Mouse (Mus musculus) ovary, adult 10 weeks (tissue): ENCODE data around the gene Gm20831. TPM values are rescaled to one million over a fixed set of nuclear protein-coding genes. Genes with fewer than 3 reads are reported as not detected.

Experiments used
- polyA plus RNA-seq: library from polyadenylated mRNA; stranded (reverse); fragments of 350-450 nt; fragmentation: Illumina TruSeq; extraction: RNeasy Lipid Tissue Mini Kit (QIAGEN cat#74804); gene quantifications from one replicate; pipeline ENCODE4 v1.2.3, GENCODE M21; 2014

Gm20831 gene
- polyA plus RNA-seq: not detected

GRCm38 (mm10) chrY:17874441-17874840, at the start of gene Gm20831, which contains the start of gene Gm20772:
Gm20831 (plus strand) TSS chrY:17874741.
Gm20772 (plus strand) TSS chrY:17874741.

GRCm38 (mm10) chrY:17846166-17846565, 28.4 kb upstream of the Gm20831 start, which contains the start of gene Gm21904:
Gm21904 (minus strand) TSS chrY:17846266.

GRCm38 (mm10) chrY:17937230-17937629, 62.7 kb downstream of the Gm20831 start, which contains the start of gene Srsy:
Srsy (minus strand) TSS chrY:17937330.

Other genes with a start within 250 kb of the Gm20831 start
- gene Gm21904, start 28.5 kb upstream of the Gm20831 start, polyA plus RNA-seq: not detected
- gene Gm20772, start within 50 bp of the Gm20831 start, polyA plus RNA-seq: not detected
- gene Srsy, start 62.6 kb downstream of the Gm20831 start, polyA plus RNA-seq: not detected
- not detected for gene Gm21764, start 187.1 kb downstream of the Gm20831 start, polyA plus RNA-seq
- gene Ssty1, start 214.4 kb downstream of the Gm20831 start, polyA plus RNA-seq: not detected